Mouse (Mus musculus) adrenal gland, adult 18-20 months (tissue): ENCODE results near the gene Klk8. TPM values are rescaled to one million over a fixed set of nuclear protein-coding genes. Genes with fewer than 3 reads are reported as not detected.

Experiments used
- DNase-seq, 2 experiments: peaks; one replicate each; pipeline ENCODE4 v3.0.0; 2021 to 2022; ENCODE audit warnings: low spot score in 2 of 2
- long read RNA-seq, 2 experiments: library from polyadenylated mRNA; stranded (forward); transcript quantifications; one replicate each; pipeline ENCODE4 v2.0.0; 2021
- total RNA-seq, 2 experiments: library from RNA; stranded (reverse); gene quantifications; 1 replicate in 1 of 2; 2 replicates in 1 of 2; pipeline ENCODE4 v1.2.3; 2021

Klk8 gene
- 1 to 10 TPM; 2.9 to 4.9 TPM for total RNA-seq
- long read RNA-seq, experiment 1, partial matches to known transcripts, result 0 of 1 reads
- long read RNA-seq, experiment 1, other reads (novel, unspliced or antisense), result 1 of 1 reads
- long read RNA-seq, experiment 2, partial matches to known transcripts, result 1 of 5 reads
- long read RNA-seq, experiment 2, other reads (novel, unspliced or antisense), result 0 of 5 reads

DNA sequence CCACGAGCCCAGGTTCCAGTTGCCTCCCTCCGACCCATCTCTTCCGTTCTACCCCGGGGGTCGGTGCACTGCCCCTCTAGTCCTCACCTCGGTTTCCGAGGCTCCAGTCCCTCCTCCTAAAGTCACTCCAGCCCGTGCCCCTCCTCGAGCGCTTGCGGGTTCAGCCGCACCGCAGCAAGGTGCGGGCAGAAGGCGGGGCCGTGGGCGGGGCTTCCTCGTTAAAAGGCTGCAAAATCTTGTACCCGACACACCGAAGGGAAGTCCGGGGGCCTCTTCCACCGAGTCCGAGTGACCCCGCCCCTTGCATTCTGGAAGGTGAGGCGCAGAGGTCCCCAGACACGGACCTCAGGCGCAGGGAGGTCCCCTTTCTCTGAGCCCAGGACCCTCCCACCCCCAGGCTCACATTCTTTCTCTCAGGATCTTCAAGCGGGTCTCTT is at the start of gene Klk8:
Gene Klk8, plus strand, starts transcription at position 245 of the 437 bp plus-strand sequence.
- no peak for DNase-seq

DNA sequence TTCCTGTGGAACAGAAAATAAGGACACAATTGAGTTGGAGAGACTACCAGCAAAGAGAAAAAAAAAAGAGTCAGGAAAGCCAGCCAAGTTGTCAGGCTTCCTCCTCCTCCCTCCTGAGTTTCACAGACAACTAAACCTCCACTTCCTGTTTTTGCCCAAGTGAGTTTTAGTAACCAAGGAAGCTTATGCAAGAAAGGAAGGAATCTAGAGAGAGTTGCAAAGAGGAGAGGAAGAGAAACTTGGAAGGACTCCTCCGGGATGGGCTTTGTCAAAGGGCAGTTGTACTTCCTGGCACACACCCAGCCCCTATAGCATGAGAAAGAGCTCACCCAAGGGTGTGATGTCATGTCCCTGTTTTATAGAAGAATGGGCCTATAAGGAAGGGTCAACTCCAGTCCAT is 49.6 kb upstream of the Klk8 start:
- no peak for DNase-seq

DNA sequence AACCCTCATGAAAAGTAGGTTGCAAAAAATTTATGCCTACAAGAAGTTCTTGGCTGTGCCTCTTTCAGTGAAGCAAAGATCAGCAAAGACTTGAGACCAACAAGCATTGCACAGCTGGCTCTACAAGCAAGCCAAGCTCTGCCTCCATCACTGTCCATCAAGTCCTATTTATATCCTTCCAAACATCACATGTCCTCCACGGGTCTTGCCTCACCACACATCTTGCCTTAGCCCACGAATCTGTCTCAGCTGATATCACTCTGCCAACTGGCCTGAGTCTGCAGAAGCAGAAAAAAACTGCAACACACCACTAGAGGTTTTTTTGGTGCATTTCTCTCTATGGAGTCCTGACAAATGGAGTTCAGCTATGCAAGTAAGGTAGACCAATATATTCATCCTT is 44.6 kb upstream of the Klk8 start:
- DNase-seq, result no peak

DNA sequence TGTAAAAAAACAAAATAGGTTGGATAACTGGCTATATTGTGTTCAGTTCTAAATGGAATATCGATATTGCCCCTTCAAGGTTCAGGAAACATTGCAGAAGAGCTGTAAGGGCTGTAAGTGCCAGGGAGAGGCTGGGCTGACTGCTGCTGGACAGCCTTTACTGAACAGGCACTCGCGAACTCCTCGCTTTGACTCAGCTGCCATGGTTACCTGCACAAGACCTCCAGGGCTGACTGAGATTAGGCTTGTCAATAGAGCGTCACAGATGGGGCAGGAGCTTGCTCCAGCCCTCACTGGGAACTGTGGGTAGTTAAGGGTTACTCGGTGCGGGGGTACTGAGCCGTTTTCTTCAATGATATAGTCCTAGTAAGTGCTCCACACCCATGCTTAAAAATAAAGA is 30.9 kb upstream of the Klk8 start:
- no peak for DNase-seq

DNA sequence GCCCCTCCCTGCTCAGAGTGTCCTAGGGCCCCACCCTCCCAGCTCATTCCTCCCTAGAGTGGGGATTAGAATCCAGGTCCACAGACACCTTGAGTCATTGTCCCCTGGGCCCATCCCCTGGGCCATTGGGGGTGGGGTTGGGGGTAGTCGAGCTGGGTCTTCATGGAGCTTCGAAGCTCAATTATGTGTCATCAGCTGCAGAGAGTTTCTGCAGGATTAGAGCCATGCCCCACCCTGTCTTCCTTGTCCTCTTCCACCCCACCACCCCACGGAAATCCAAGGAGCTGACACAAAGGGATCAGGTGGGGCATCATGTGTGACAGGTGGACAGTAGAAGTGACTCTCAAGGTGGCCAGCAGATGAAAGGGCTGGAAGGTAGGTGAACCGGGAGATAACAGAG is 28.8 kb upstream of the Klk8 start, which contains the start of gene Klk12:
Gene Klk12, plus strand, starts transcription at position 301 of the 400 bp plus-strand sequence.
- DNase-seq, result no peak

DNA sequence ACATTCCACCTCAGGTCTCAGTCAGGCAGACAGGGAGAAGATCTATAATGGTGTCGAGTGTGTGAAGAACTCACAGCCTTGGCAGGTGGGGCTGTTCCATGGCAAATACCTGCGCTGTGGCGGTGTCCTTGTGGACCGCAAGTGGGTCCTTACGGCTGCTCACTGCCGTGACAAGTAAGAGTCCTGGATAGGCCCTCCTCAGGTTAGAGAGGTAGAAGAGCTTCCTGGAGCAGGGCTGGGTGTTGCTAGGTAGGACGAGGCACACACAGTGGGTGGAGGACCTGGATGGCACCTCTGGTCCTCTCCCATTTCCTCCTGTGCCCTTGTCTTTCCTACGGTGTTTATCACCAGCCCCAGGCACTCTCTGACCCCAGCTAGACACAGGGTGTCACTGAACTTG is 27.7 kb upstream of the Klk8 start:
- DNase-seq, result no peak

DNA sequence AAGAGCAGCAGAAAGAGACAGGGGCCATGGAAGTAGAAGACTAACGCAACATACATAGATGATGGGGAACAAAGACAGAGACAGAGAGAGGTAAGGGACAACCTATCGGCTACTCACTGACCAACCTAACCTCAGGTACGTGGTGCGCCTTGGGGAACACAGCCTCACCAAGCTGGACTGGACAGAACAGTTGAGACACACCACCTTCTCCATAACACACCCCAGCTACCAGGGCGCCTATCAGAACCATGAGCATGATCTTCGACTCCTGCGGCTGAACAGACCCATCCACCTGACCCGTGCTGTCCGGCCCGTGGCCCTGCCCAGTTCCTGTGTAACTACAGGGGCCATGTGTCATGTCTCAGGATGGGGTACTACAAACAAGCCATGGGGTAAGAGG is 26.7 kb upstream of the Klk8 start:
- peak in 1 of 2 experiments; percentile 7 for DNase-seq

DNA sequence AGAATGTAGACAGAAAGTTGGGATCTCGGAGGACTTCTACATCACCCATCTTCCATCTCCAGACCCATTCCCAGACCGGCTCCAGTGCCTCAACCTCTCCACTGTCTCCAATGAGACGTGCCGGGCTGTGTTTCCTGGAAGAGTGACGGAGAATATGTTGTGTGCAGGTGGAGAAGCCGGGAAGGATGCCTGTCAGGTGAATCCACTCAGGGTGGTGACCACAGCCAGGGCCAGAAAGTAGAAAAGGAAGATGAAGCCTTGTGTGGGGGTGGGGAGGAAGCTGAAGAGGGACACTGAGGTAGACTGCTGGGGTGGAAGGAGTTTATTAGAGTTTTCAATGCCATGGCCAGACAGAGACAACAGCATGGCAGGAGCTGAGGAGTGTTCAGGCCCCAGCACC is 25.5 kb upstream of the Klk8 start:
- DNase-seq, result peak in 1 of 2 experiments; percentile 6

DNA sequence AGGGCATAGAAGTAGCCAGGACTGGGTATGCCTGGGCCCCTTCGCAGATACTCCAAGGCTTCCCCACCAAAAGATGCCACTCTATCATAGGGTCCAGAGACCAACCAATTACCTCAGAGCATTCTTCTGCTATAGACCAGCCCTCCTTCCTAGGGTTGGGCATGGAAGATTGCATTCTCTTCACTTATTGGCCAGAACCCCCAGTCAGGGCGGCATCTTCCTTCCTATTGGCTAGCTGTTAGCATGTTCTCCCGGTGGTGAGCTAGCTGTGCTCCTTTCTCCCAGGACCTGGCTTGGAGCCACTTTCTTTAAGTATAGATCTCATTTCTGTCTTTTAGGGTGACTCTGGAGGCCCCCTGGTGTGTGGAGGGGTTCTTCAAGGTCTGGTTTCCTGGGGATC is 24.5 kb upstream of the Klk8 start:
- no peak for DNase-seq

DNA sequence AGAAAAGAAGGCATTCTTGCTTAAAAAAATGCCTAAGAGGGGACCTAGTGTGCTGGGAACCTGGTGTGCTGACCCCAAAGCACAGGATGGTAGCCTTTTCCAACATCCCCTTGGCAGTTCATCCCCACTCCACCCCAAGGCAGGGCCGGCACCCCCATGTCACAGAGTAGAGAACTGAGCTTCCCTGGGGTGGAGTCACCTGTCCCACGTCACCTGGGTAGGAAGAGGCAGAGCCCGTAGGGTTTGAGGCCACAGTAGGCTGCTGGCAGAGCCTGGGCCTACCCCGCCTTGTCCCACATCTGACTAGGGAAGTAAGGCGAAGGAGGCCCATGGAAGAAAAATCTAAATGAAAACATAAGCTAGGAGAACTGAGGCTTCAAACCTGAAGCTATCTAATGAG is 23.0 kb upstream of the Klk8 start, which contains the start of gene Klk11:
Gene Klk11, plus strand, starts transcription at position 241 of the 400 bp plus-strand sequence.
- DNase-seq, result peak in 1 of 2 experiments; percentile 7

DNA sequence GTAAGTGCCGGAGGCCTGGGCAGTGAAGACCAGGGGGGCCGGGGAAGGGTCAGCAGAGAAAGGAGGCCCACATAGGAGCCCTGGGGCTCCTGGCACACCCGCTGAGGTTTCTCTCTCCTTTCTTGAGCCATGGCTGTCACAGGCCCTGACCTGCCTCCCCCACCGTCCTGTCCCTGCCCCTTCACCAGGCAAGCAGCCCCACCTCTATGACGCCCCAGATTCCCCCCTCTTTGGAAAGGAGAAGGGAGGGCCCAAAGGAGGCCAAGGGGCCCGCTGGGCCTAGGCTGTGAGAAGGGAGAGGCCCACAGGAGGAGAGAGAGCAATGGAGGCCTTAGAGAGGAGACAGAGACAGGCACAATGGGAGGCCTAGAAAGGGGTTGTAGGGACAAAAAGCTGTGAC is 22.6 kb upstream of the Klk8 start:
- DNase-seq, result peak in 1 of 2 experiments; percentile 5

DNA sequence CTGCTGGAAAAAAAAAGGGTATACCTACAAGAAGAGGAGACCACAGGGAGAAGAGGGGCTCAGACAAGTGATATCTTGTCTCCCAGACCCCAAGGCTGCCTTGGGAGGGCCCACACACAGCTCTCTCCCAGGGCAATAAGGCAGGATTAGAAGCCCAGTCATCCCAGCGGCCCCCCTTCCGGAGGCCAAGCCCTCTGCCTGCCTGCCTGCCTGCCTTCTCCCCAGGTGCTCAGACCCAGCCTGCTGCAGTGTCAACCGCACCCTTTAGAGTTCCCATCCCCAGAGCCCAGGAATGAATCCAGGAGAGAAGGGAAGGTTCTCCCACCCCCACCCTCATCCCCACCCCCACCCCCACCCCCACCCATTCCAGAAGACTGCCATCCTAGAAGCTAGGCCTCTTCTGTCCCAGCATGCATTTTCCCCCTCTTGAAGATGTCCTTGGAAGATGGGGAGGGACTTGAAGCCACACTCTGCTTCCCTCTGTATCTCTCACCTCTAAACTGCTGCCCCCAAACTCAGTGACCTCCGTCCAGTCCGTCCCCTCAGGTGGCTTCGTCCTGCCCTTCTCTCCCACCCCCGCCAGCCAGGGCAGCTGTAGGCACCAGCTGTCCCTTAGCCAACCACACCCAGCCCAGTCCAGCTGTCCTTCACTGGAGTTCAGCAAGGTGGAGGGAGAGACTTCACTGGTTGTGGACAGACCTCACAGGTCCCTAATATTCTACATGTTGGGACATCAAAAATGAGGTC is 21.9 kb upstream of the Klk8 start:
- DNase-seq, result peak in 1 of 2 experiments; percentile 6

DNA sequence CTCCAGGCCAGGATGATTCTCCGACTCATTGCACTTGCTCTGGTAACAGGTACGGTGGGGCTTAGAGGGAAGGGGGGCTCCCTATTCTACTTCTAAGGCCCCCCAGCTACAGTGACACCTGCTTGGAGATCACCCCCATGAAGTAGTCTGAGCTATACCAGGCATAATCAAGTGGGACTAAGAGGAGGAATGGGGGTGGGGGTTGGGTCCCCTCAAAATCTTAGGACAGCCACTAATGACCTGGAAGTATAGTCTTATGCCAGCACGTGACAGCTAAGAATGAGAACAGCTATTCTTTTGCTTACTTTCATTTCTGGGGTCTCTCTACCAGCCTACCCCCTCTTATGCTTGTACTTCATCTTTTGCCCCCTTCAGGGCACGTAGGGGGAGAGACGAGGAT is 20.9 kb upstream of the Klk8 start:
- DNase-seq, result no peak

DNA sequence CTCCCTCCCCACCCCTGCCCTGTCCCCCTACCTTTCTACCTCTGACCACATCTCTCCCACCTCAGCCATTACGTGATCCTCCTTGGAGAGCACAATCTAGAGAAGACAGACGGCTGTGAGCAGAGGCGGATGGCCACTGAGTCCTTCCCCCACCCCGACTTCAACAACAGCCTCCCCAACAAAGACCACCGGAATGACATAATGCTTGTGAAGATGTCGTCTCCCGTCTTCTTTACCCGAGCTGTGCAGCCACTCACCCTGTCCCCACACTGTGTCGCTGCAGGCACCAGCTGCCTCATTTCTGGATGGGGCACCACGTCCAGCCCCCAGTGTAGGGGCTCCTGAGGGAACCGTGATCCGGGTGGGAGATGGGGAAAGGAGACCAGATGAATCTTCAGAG is 20.0 kb upstream of the Klk8 start:
- DNase-seq, result peak in 1 of 2 experiments; percentile 11

DNA sequence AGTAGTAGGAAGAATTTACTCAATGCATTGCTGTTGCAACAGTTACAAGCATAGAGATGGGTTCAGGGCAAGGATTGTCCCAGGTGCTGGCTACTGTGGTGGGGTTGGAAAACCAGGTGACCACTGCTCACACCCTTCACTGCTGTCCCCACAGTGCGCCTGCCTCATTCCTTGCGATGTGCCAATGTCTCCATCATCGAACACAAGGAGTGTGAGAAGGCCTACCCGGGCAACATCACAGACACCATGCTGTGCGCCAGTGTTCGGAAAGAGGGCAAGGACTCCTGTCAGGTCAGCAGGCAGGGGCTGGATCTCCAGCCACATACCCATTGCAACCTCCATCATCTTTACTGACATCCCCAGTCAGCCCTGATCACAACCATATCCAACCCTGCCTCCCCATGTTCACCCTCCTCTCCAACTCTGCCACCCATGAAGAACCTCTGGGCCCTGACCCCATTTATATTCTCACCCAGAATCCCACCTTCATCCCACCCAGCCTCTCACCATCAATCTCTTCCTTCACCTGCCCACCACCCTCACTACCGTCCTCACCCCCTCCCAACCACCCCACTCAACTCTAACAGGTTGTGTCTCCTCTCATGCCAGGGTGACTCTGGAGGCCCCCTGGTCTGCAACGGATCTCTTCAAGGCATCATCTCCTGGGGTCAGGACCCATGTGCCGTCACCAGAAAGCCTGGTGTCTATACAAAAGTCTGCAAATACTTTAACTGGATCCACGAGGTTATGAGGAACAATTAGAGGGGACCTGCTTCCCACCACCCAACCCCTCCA is 19.0 kb upstream of the Klk8 start:
- DNase-seq, result peak in 1 of 2 experiments; percentile 12

DNA sequence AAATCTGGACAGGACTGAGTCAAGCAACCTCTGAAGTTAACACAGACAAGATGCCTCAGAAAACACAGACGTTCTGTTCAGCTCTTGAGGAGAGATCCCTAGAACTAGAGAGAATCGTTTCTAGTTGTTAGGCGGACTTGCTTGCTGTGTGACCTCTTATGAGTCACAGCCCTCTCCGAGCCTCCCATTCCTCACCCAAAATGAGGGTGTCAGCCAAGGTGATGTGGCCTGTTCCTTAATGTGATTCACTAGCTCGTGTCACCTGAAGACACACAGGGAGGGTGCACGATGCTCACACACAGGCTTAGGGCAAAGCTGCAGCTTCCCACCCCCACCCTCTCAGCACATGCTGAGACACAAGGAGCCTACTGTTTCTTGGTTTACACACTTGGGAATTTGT is 17.1 kb upstream of the Klk8 start:
- peak in 1 of 2 experiments; percentile 14 for DNase-seq

DNA sequence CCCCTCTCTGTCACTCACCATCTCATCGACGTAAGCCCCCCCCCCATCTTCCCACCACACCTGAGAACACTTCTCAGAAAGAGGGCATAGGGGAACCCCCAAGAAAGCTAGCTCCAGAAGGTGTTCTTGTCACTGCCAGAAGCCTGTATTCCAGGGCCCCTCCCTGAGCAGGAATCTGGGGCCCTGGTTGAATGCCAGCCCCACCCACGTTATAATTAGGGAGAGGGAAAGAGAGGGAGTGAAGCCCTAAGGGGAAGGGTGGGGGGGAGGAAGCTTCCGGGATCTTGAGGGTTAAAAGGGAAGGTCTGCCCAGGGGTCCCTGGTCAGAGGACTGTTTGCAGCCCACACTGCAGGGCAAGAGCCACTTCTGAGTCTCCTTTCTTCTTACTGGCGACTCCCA is 16.6 kb upstream of the Klk8 start, which contains the start of gene Klk10:
Gene Klk10, plus strand, starts transcription at position 290 of the 400 bp plus-strand sequence.
- DNase-seq, result peak in 1 of 2 experiments; percentile 10

DNA sequence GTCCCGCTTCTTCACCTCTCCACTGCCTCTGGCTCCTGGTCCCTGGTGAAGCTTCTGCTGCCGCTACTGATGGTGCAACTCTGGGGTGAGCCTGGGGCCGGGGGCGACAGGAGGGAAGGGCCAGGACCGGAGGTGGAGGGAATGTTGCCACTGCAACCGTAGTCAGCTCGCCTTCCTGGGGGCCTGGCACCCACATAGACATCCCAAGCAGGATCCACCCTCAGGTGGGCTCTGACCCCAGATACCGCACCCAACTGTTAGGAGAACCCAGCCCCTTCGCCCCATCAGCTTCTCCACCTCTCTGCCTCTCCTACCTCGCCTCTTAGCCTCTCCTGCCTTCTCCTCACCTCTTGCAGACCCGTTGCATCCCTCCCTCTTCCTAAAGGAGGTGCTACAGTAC is 15.8 kb upstream of the Klk8 start:
- peak in 1 of 2 experiments; percentile 15 for DNase-seq

DNA sequence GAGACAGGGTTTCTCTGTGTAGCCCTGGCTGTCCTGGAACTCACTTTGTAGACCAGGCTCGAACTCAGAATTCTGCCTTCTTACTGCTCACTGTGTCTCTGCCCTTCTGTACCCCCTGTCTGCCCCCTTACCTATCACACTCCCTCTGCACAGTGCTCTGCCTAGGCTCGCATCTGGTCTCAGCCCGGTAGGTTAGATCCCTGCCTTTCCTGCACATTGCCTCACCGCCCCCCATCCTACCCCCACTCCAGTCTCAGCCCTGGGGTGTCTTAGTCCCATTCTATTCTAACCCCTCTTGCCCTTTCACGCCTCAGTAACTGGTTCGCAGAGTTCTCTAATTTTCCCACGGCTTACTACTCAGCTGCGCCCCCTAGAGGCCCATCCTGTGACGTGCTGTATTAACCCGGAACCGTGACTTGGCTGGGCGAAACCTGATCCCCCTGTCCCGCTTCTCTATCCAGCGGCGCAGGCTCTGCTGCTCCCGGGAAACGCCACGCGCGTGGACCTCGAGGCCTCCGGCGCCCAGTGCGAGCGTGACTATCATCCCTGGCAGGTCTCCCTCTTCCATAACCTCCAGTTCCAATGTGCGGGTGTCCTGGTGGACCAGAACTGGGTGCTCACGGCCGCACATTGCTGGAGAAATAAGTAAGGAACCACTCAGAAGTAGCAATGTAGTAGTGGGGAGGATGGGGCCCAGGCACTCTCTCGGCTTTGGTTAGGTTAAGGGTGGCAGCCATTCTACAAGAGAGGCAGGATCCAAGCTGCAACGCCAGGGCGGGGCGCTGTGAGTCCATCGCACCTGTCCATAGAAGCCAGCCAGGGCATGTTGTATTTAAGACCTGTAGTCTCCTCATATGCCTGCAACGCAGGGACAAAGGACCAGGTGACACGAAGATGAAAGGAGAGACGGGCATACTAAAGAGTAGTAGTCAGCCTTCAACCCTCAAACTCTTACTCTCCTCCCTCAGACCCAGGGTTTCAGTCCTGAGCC is 14.8 kb upstream of the Klk8 start:
- peak; percentile 67 to 71 for DNase-seq

DNA sequence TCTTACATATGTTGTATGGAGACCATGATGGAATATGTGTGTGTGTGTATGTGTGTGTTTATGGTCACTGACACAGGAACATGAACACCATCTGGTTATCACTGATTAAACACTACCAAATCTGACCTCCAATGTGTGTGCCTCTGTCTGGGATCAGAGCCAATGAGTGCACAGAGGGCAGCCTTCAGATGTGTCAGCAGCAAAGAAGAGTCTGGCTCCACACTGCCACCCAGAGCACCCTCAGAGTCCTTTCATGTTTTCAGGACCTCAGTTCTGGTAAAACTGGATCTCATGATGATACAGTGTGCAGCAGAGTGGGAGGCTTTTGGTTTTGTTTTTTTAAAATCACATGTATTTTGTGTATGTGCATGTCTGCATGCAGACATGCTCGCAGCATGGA is 12.1 kb upstream of the Klk8 start:
- DNase-seq, result no peak
